Mouse (Mus musculus): ENCODE data around the gene Prrt1.

Gene Prrt1

GRCm38 (mm10) chr17:34627093-34627942, 2.0 kb upstream of the Prrt1 start:
- ATAC-seq (ENCODE audit: insufficient number of reproducible peaks, low FRiP score, low TSS enrichment): peak; percentile 37

GRCm38 (mm10) chr17:34627943-34628643, 1.2 kb upstream of the Prrt1 start, which contains the start of gene Ppt2:
Gene Ppt2, minus strand, starts transcription at chr17:34628510.
- ATAC-seq (ENCODE audit: insufficient number of reproducible peaks, low FRiP score, low TSS enrichment): no peak; the same call in 1 of the 2 replicates

- ATAC-seq (ENCODE audit: insufficient number of reproducible peaks, low FRiP score, low TSS enrichment): no peak
Observed at GRCm38 (mm10) chr17:34628644-34628967, 727 bp upstream of the Prrt1 start.

- no peak for ATAC-seq (ENCODE audit: insufficient number of reproducible peaks, low FRiP score, low TSS enrichment)
Observed at GRCm38 (mm10) chr17:34629796-34630603, 667 bp downstream of the Prrt1 start.

GRCm38 (mm10) chr17:34630761-34631301, 1.5 kb downstream of the Prrt1 start:
- no peak for ATAC-seq (ENCODE audit: insufficient number of reproducible peaks, low FRiP score, low TSS enrichment)

GRCm38 (mm10) chr17:34631647-34632046, 2.3 kb downstream of the Prrt1 start:
- no peak for ATAC-seq (ENCODE audit: insufficient number of reproducible peaks, low FRiP score, low TSS enrichment)

GRCm38 (mm10) chr17:34632261-34632691, 2.9 kb downstream of the Prrt1 start:
- peak; percentile 60; the same call in 1 of the 2 replicates for ATAC-seq (ENCODE audit: insufficient number of reproducible peaks, low FRiP score, low TSS enrichment)

GRCm38 (mm10) chr17:34635671-34636070, 6.3 kb downstream of the Prrt1 start:
- ATAC-seq (ENCODE audit: insufficient number of reproducible peaks, low FRiP score, low TSS enrichment): no peak

- no peak for ATAC-seq (ENCODE audit: insufficient number of reproducible peaks, low FRiP score, low TSS enrichment)
Observed at GRCm38 (mm10) chr17:34637459-34637858, 8.1 kb downstream of the Prrt1 start.

GRCm38 (mm10) chr17:34639461-34640255, 10.3 kb downstream of the Prrt1 start:
- no peak for ATAC-seq (ENCODE audit: insufficient number of reproducible peaks, low FRiP score, low TSS enrichment)

- ATAC-seq (ENCODE audit: insufficient number of reproducible peaks, low FRiP score, low TSS enrichment): peak; percentile 65
Observed at GRCm38 (mm10) chr17:34640778-34641601, 11.7 kb downstream of the Prrt1 start.

- ATAC-seq (ENCODE audit: insufficient number of reproducible peaks, low FRiP score, low TSS enrichment): no peak
Observed at GRCm38 (mm10) chr17:34641945-34642344, 12.6 kb downstream of the Prrt1 start.

- ATAC-seq (ENCODE audit: insufficient number of reproducible peaks, low FRiP score, low TSS enrichment): no peak
Observed at GRCm38 (mm10) chr17:34643379-34643778, 14.0 kb downstream of the Prrt1 start.

- ATAC-seq (ENCODE audit: insufficient number of reproducible peaks, low FRiP score, low TSS enrichment): no peak
Observed at GRCm38 (mm10) chr17:34643944-34644343, 14.6 kb downstream of the Prrt1 start.

GRCm38 (mm10) chr17:34644608-34645007, 15.3 kb downstream of the Prrt1 start, which contains the start of gene Fkbpl:
Gene Fkbpl, plus strand, starts transcription at chr17:34644764.
- ATAC-seq (ENCODE audit: insufficient number of reproducible peaks, low FRiP score, low TSS enrichment): peak; percentile 62

GRCm38 (mm10) chr17:34645256-34645829, 16.0 kb downstream of the Prrt1 start:
- ATAC-seq (ENCODE audit: insufficient number of reproducible peaks, low FRiP score, low TSS enrichment): no peak

GRCm38 (mm10) chr17:34645831-34646511, 16.6 kb downstream of the Prrt1 start:
- no peak for ATAC-seq (ENCODE audit: insufficient number of reproducible peaks, low FRiP score, low TSS enrichment)
